Mouse (Mus musculus): Measurements from ENCODE around the gene Ccdc183. TPM values are rescaled to one million over a fixed set of nuclear protein-coding genes. Genes with fewer than 3 reads are reported as not detected.

Ccdc183 gene
- polyA plus RNA-seq, 1 experiment = 107 TPM

GRCm38 (mm10) chr2:25560551-25560950, 56.9 kb downstream of the Ccdc183 start:
- Histone ChIP-seq H3K4me3 (ENCODE audit: control insufficient read depth, low read depth, low read length) (no peak overlapping the region), H3K27ac (ENCODE audit: control insufficient read depth, insufficient read depth, low read depth, low read length) (no peak overlapping the region), H3K4me1 (ENCODE audit: control insufficient read depth, insufficient read depth, low read length) (peaks cover 4% of the 10 kb centered on the region), H3K36me3 (ENCODE audit: control insufficient read depth, insufficient read depth, low read length) (no peaks in the 10 kb centered on the region; the same call in 1 of the 2 replicates), H3K27me3 (ENCODE audit: control insufficient read depth, insufficient read depth, low read length) (no peaks in the 10 kb centered on the region)
- TF ChIP-seq POLR2A (IDR thresholded peaks at IDR 0.05; ENCODE audit: control insufficient read depth, low read depth, low read length) (no peak), CTCF (IDR thresholded peaks at IDR 0.05; ENCODE audit: control insufficient read depth, insufficient read depth, insufficient replicate concordance, low read depth, low read length) (no peak)

- Histone ChIP-seq H3K4me3 (ENCODE audit: control insufficient read depth, low read depth, low read length) (peak overlapping the region; percentile 95; the same call in 1 of the 2 replicates), H3K4me1 (ENCODE audit: control insufficient read depth, insufficient read depth, low read length) (peaks cover 4% of the 10 kb centered on the region), H3K36me3 (ENCODE audit: control insufficient read depth, insufficient read depth, low read length) (no peaks in the 10 kb centered on the region; the same call in 1 of the 2 replicates), H3K27me3 (ENCODE audit: control insufficient read depth, insufficient read depth, low read length) (no peaks in the 10 kb centered on the region), H3K27ac (ENCODE audit: control insufficient read depth, insufficient read depth, low read depth, low read length) (no peak overlapping the region)
- TF ChIP-seq POLR2A (IDR thresholded peaks at IDR 0.05; ENCODE audit: control insufficient read depth, low read depth, low read length) = no peak
- no peak for TF ChIP-seq CTCF (IDR thresholded peaks at IDR 0.05; ENCODE audit: control insufficient read depth, insufficient read depth, insufficient replicate concordance, low read depth, low read length)
Observed at GRCm38 (mm10) chr2:25558774-25559173, 58.7 kb downstream of the Ccdc183 start.

Other genes starting within 250 kb of the Ccdc183 start
- gene Sapcd2, start 245.4 kb downstream of the Ccdc183 start, polyA plus RNA-seq (2012; rRNA removed) = 1.1 and 1.3 TPM in 2 replicates
- gene Entpd2, start 221.8 kb downstream of the Ccdc183 start, polyA plus RNA-seq (2012; rRNA removed) = 6.2 and 6.5 TPM in 2 replicates
- 13.6 and 15.9 TPM in 2 replicates for gene Npdc1, start 218.3 kb downstream of the Ccdc183 start, polyA plus RNA-seq (2012; rRNA removed)
- gene Fut7, start 194.4 kb downstream of the Ccdc183 start, polyA plus RNA-seq (2012; rRNA removed) = 0.10 TPM in 1 of 2 replicates, not detected in the other
- 17.3 and 18.3 TPM in 2 replicates for gene Abca2, start 189.0 kb downstream of the Ccdc183 start, polyA plus RNA-seq (2012; rRNA removed)
- gene Clic3, start 160.8 kb downstream of the Ccdc183 start, polyA plus RNA-seq (2012; rRNA removed) = 0.78 and 11.8 TPM in 2 replicates
- 34.3 and 35.8 TPM in 2 replicates for gene Paxx, start 156.6 kb downstream of the Ccdc183 start, polyA plus RNA-seq (2012; rRNA removed)
- gene Ptgds, start 147.6 kb downstream of the Ccdc183 start, polyA plus RNA-seq (2012; rRNA removed) = 311 and 369 TPM in 2 replicates
- 5.7 TPM in 1 of 2 replicates, not detected in the other for gene Lcn12, start 123.8 kb downstream of the Ccdc183 start, polyA plus RNA-seq (2012; rRNA removed)
- 137 and 166 TPM in 2 replicates for gene Fbxw5, start 116.9 kb downstream of the Ccdc183 start, polyA plus RNA-seq (2012; rRNA removed)
- 58.4 and 70.5 TPM in 2 replicates for gene C8g, start 116.0 kb downstream of the Ccdc183 start, polyA plus RNA-seq (2012; rRNA removed)
- gene Traf2, start 70.7 kb downstream of the Ccdc183 start, polyA plus RNA-seq (2012; rRNA removed) = 12.2 and 12.7 TPM in 2 replicates
- gene Edf1, start 59.8 kb downstream of the Ccdc183 start, polyA plus RNA-seq (2012; rRNA removed) = 170 and 227 TPM in 2 replicates
- gene Mamdc4, start 42.8 kb downstream of the Ccdc183 start, polyA plus RNA-seq (2012; rRNA removed) = 1.7 and 8.5 TPM in 2 replicates
- gene Phpt1, start 42.5 kb downstream of the Ccdc183 start, polyA plus RNA-seq (2012; rRNA removed) = 102 and 112 TPM in 2 replicates
- 0.11 and 0.19 TPM in 2 replicates for gene Ajm1, start 35.9 kb downstream of the Ccdc183 start, polyA plus RNA-seq (2012; rRNA removed)
- gene Rabl6, start 9.2 kb downstream of the Ccdc183 start, polyA plus RNA-seq (2012; rRNA removed) = 40.9 and 46.2 TPM in 2 replicates
- gene Tmem141, start 4.3 kb upstream of the Ccdc183 start, polyA plus RNA-seq (2012; rRNA removed) = 24.0 and 26.8 TPM in 2 replicates
- 0.07 and 0.54 TPM in 2 replicates for gene Fcna, start 10.4 kb upstream of the Ccdc183 start, polyA plus RNA-seq (2012; rRNA removed)
- gene Lcn8, start 35.4 kb upstream of the Ccdc183 start, polyA plus RNA-seq (2012; rRNA removed) = not detected in 2 replicates
- gene Lcn5, start 40.3 kb upstream of the Ccdc183 start, polyA plus RNA-seq (2012; rRNA removed) = not detected in 2 replicates
- gene Lcn6, start 59.1 kb upstream of the Ccdc183 start, polyA plus RNA-seq (2012; rRNA removed) = not detected in 2 replicates
- gene Lcn10, start 65.0 kb upstream of the Ccdc183 start, polyA plus RNA-seq (2012; rRNA removed) = not detected in 2 replicates
- not detected in 2 replicates for gene Obp2a, start 82.4 kb upstream of the Ccdc183 start, polyA plus RNA-seq (2012; rRNA removed)
- gene Bmyc, start 89.1 kb upstream of the Ccdc183 start, polyA plus RNA-seq (2012; rRNA removed) = 6.3 and 6.4 TPM in 2 replicates
- gene Obp2b, start 119.3 kb upstream of the Ccdc183 start, polyA plus RNA-seq (2012; rRNA removed) = not detected in 2 replicates
- gene Lcn3, start 147.9 kb upstream of the Ccdc183 start, polyA plus RNA-seq (2012; rRNA removed) = not detected in 2 replicates
- gene Lcn11, start 159.3 kb upstream of the Ccdc183 start, polyA plus RNA-seq (2012; rRNA removed) = not detected in 2 replicates
- 14.4 and 17.0 TPM in 2 replicates for gene Gm13539, start 164.6 kb upstream of the Ccdc183 start, polyA plus RNA-seq (2012; rRNA removed)
- 55.2 and 62.6 TPM in 2 replicates for gene Glt6d1, start 198.2 kb upstream of the Ccdc183 start, polyA plus RNA-seq (2012; rRNA removed)
- not detected in 2 replicates for gene Lcn9, start 205.5 kb upstream of the Ccdc183 start, polyA plus RNA-seq (2012; rRNA removed)
- gene Sohlh1, start 229.6 kb upstream of the Ccdc183 start, polyA plus RNA-seq (2012; rRNA removed) = 8.0 and 8.5 TPM in 2 replicates
- gene Kcnt1, start 246.1 kb upstream of the Ccdc183 start, polyA plus RNA-seq (2012; rRNA removed) = 6.8 and 7.8 TPM in 2 replicates